Mouse (Mus musculus): ENCODE results near the gene Gnmt.

DNA sequence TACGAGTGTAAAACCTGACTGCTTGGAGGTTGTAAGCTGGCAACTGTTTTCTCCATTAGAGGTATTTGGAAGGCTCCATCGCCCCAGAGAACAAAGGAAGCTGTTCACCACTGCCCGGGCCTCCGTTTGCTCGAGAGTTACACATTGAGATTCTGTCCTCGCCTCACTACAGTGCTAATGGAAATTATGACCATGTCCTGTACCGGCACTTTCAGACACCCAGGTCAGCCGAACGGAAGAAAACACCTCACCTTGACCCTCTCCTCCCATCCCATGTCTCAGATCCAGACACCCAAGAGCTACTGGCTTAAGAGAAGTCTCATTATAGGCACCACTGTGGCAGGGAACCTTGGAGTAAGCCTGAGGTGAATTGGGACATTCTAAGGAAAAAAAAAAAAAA, 15.1 kb downstream of the Gnmt start:
- no peak for TF ChIP-seq GATA1 (IDR thresholded peaks at IDR 0.05; ENCODE audit: borderline replicate concordance, low read length)
- no peak for TF ChIP-seq FLI1 (IDR thresholded peaks at IDR 0.05; ENCODE audit: low read length)
